Mouse (Mus musculus): ENCODE data around the gene Ulk4.

Ulk4 gene

DNA sequence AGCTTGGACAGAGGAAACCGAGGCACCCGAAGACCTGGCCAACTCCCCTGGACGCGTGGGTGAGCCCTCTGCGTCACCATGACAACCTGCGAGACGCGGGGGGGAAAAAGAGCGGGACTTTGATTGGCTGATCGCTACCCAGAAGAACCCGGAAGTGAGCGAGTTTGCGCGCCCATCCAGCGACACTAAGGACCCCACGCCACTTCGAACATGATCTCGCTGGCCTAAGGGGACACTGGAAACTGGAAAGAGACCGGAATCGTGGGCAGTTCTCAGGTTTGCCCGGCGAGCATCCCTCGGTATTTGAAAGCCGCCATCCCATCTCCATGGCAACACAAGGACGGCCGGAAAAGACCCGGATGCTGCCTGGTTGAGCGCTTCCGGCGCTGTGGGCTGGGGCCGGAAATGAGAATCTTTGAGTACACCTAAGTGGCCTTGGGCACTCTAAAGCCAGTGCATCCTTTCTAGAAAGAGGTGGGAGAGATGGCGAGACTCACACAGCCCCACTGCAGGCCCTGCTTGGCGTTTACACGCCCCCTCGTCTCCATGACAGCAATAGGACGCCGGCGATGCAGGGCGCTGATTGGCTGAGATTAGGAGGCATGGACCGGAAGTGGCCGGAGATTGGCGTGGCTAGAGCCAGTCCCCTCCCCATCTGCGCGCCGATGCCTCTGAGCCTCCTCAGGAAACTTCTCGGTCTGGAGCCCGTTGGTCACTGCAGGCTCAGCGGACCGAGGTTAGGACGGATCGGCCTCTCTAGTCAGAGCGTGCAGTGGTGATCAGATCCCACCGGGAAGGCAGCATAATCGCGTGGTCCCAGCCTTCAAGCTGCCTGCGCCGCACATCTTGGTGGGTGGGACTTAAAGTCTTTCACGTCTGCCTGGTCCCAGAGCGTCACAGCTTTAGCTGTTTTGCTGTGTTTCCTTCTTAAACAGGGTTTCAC, at the start of gene Ulk4:
TSS of gene Ulk4 (minus strand) at position 80 of the 943 bp plus-strand sequence.
- peak; percentile 95 to 97 for DNase-seq (ENCODE audit: low spot score in 2 of 2)

DNA sequence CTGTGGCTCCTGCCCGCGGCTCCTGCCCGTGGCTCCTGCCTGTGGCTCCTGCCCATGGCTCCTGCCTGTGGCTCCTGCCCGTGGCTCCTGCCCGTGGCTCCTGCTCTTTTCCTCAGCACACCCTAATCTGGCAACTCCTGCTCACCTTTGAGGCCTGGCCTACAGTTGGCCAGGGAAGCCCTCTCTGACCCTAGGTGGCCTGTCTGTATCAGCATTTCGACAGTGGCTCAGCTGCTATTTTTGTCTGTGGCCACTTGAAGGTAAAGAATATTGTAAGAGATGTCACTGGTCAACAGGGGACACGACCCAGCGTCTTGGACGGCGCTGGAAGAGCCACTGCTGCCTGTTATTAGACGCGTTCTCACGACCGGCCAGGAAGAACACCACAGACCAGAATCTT, 45.0 kb upstream of the Ulk4 start:
- DNase-seq (ENCODE audit: low spot score in 2 of 2) = no peak

DNA sequence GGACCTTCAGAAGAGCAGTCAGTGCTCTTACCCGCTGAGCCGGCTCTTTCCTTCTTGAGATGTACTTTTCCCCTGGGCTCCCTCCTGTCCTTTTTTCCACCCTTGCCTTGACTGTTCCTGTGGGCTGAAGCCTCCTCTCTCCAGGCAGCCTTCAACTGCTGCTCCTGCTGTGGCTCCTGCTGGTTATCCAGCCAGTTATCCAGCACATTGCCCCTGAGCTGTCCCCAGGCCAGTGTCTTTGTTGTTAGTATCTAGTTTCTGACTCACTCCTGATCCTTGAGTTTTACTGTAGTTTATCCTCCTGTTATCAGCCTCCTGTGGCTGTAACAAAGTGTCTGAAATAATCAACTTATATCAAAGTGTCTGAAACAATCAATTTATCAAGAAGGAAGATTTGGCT, 44.1 kb upstream of the Ulk4 start:
- no peak for DNase-seq (ENCODE audit: low spot score in 2 of 2)

DNA sequence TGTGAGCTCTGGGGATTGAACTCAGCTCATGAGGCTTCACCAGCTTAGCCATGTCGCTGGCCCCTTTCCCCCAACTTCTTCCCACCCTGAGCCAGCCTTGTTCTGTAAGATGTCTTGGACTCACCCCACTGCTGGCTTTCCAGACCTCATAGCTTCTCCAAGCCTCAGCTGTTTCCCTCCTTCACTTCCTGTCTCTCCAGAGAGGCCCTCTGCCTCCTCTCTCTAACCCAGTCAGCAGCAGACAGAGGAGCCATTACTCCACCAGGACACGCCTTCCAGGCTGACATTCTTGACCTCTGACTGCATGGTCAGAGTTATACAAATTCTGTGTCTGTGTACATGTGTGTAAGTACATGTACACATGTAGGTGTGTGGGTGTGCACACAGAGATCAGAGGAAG, 43.4 kb upstream of the Ulk4 start:
- DNase-seq (ENCODE audit: low spot score in 2 of 2) = no peak

DNA sequence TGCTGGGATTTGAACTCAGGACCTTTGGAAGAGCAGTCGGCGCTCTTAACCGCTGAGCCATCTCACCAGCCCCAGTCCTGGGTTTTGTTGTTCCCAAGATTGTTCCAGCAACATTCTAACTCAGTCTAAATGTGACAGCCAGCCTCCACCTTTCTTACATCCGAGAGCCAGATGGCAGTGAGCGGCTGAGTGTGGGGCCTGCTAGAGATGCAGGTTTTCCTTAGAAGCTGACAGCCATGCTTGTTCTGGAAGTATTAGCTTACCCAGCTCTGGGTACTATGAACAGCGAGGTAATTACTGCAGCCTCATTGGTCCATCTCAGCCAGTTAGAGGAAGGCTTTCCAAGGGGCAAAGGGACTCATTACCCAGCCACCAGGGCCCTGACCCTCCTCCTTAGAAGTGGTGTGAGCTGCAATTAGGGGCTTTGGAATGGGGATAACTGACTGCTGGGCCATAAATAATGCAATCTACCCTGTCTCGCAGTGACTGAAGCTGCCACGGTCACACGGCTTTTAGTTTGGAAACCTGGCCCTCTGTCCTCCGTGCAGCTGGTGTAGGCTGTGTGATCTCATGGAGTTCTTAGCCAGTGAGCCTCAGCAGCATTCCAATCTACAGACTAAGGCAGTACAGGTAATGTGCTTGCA, 42.4 kb upstream of the Ulk4 start:
- peak; percentile 57 to 69 for DNase-seq (ENCODE audit: low spot score in 2 of 2)

DNA sequence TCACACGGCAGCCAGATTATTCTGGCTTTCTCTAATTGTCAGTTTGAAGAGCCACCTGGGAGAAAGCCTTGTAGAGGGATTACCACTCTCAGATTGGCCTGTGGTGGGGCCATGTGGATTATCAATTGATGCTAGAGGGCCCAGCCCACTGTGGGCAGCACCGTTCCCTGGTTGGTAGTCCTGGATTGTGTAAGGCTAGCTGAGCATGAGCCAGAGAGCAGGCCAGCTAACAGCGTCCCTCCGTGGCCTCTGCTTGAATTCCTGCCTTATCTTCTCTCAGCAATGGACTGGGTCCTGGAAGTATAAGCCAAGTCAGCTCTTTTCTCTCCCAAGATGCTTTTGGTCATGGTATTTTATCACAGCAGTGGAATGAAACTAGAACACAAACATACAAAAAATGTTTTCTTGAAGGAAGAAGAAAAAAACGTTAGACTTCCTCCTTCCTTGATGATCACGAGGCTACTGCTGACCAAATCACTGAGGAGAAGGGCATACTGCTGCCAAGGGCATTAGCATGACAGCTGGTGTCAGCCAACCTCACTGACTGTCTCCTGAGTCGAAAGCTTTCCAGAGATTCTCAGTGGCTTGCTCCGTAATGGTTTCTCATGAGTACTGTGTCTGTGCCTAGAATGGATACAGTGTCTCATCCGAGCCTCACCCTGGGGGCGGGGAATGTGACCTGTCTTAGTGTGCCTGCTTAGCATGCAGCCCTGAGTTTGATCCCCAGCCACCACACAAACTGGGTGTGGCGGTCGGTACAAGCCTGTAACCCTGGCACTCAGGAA, 39.8 kb upstream of the Ulk4 start:
- DNase-seq (ENCODE audit: low spot score in 2 of 2) = no peak

DNA sequence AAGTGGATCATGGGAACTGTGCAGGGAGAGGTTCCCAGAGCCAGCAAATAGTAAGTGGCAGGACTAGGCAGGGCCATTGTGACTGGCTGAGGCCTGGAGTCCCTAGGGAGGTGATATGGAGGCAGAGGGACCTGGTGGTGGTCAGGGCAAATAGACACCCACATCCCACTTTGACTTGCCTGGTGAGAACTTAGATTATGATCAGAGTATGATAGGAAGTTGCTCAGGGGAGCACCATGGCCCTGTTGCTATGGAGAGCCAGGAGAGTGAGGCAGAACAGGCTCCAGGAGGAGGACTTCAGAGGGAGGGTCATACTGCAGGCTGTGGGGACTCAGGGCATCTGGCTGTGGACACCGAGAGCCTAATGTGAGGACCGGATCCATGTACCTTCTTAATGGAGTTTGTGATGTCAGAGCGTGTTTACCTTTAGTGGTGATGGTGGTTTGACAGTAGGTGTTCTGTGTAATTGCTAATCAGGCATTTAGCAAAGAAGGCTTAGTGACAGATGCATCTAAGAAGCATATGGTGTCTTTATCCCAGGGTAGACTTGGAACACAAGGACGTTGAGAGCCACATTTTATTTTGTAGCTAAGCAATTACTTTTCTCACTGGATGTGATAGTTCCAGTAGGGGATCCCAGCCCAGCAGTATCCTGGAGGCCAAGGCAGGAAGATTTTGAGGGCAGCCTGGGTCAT, 39.1 kb upstream of the Ulk4 start:
- no peak for DNase-seq (ENCODE audit: low spot score in 2 of 2)

DNA sequence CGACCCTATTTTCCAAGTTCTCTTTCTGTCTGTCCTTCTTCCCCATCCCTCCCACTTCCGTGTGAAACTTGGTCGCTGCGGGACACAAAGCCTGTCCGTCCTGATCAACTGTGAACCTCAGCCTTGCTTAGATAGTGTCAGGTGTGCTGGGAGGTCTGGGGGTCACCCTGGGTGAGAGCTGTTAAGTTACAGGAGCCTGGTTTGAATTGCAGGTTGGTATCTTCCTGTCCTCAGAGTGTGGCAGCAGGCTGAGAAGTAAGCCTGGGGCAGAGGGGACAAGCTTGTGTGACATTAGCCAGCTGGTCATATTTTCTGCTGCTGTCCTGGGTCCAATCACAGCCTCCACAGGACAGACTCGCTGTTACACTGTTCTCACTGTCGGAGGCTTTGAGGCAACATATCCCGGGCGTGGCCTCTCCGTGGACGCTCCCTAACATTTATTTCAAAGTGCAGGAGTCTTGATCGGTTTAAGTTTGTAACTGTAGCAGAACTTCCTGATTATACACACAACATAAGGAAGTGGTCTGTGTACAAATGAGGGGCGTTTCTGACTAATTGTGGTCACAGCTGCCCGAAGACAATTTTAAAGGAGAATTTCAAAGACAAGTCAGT, 37.6 kb upstream of the Ulk4 start:
- no peak for DNase-seq (ENCODE audit: low spot score in 2 of 2)

DNA sequence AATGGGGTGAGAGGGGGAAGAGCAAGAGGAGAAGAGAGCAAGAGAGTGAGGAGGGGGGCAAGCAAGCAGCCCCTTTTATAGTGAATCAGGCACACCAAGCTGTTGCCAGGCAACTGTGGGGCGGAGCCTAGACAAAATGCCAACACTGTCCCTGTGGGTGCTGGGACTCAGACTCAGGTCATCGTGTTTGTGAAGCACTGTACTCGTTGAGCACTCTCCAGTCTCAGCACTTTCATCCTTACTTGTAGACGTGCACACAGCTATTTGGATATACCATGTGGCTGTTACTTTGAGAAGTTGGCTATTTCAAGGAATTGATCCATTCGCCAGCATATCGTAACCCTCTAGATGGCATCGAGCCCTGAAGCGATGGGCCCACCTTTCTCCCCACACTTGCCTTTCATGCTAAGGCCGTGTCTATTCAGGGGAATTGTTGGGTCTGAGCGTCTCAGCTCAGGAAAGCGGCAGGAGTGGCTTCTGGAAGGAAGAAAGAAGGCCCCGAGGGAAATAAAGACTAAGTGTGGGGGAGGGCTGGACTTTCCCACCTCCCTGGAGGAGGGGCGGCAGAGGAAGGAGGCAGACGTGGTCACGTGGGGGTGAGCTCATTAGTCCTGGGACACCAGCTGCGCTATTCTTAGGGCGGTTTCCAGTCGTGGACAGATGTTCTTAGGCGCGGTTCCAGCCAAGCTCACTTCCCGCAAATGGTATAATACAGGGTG, 36.8 kb upstream of the Ulk4 start:
- DNase-seq (ENCODE audit: low spot score in 2 of 2) = peak; percentile 71 to 85

DNA sequence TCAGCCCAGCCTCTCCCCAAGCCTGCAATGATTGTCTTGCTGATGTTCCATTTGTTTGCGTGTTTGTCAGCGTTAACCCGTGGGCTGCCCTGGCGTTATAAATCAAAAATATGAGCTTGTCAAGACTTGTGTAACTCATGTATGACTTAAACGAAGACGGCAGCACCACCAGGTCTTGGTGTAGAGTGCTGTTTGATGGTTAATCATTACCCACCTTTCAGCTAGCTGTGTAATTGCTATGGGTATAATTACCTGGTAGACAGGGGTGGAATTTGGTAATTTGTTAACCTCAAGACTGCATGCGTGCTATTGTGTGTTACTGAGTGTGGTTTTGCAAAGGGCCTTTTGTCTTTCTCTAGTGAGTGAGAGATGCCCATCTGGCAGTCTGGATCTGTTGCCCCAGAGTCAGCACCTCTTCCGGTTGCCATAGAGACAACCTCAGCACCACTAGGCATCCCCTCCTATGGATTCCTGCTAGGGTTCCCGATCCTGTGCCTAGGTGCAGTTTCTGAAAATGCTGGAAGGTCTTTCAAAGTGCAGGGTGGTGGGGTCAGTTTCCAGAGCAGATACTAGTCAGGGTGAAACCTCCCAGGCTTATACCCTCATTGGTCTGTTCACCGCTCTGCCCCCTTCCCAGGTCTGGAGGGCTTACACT, 35.4 kb upstream of the Ulk4 start:
- DNase-seq (ENCODE audit: low spot score in 2 of 2) = no peak

DNA sequence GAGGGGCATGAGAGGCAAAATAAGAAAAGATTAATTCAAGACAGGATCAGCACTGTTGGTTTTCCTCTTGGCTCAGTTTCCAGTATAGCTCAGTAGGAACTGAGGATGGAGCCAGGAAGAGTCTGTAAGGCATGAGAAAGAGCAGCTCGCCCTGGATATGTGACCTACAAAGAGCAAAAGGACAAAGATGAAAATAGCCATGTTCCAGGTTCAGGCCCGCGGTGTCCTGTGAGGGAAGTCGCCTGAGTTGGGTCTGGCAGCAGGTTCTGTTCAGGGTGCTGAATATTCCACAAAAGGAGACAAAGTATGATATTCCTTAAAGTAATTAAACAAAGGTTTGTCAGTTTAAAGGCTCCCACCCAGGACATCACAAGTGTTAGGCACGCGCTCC, 34.8 kb upstream of the Ulk4 start:
- DNase-seq (ENCODE audit: low spot score in 2 of 2) = no peak

DNA sequence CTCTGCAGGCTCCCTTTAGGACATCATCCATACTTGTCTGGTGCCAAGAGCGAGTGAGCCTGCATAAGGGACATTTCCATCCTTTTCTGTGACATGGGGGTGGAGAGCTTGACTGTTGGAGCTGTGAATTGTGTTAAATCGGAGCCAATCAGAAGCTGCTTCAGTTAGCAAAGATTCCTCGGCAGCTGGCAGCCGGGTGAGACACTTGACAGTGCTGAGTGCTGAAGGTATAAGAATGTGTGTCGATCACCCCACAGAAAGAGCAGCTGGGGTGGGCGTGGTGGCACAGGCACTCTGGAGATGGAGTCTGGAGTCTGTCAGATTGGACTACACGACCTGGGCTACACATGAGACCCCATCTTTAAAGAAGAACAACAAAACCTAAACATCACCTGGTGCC, 33.5 kb upstream of the Ulk4 start:
- DNase-seq (ENCODE audit: low spot score in 2 of 2) = no peak

DNA sequence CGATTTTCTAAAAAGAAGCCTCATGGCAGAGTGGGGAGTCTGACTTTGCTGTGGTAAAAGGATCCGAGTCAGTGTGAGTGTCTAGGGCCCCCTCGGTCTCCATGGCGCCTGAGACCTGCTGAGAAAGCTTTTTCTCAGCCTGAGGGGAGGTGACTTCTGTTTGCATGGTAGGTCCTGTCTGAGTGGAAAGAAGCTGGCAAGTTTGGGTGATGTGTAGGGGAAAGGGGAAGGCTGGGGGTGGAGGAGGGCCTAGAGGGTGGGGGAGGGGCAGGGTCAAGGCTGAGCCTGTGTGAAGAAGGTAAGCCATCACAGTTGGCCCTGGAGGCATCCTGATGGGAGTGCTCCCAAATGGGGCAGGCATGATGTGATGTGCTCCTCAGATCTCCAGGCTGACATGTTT, 32.3 kb upstream of the Ulk4 start:
- DNase-seq (ENCODE audit: low spot score in 2 of 2) = no peak

DNA sequence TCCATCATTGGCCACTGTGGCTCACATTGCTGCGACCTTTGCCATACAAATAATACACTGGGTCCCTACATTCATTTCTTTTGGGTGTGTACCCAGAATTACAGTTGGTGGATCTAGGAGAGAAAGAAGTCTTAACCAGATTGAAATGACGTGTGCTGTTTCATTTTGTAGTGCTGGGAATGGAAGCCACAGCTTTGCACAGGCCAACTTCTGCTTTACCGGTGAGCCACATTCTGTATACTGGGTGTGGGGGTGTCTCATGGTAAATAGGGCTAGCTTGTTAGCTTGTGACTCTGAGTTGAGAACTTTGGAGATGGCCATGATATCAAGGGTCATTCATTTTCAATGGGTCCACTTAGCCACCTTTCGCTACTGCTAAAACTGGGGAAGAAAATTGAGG, 28.5 kb upstream of the Ulk4 start:
- no peak for DNase-seq (ENCODE audit: low spot score in 2 of 2)

DNA sequence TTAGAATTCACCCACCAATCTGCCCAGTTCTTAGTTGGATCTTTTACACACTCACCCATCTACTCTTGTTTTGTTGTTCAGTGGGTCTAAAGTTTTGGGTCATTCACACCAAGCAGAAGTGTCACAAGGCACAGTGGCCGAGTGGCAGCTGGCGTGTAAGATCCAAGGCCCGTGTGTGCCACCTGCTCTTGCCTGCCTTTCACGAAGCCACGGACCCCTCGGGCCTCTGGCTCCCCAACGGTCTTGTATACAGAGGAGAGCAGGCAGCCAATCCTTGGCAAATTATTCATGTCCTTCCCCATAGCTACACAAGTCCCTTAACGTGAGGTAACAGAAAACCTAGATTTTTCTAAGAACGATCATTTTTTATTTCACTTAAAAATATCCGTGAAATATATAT, 27.5 kb upstream of the Ulk4 start:
- DNase-seq (ENCODE audit: low spot score in 2 of 2) = no peak

DNA sequence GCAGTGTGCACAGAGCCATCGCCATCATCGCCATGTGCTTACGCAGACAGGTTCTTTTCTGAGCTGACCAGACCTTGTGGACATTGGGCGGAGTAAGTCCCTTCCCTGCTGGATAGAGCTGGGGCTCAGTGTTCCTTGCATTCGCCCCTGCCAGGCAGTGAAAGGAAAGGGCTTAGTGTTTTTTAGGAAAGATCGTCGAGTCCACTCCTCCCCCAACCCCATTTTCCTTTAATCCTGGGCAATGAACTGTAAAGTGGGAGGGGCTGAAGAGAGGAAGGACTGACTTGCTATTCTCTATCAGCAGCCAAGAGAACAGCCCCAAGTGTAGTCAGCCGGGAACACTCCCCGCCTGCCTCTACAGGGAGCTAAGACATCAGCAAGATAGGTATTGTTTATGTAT, 26.8 kb upstream of the Ulk4 start:
- DNase-seq (ENCODE audit: low spot score in 2 of 2) = no peak

DNA sequence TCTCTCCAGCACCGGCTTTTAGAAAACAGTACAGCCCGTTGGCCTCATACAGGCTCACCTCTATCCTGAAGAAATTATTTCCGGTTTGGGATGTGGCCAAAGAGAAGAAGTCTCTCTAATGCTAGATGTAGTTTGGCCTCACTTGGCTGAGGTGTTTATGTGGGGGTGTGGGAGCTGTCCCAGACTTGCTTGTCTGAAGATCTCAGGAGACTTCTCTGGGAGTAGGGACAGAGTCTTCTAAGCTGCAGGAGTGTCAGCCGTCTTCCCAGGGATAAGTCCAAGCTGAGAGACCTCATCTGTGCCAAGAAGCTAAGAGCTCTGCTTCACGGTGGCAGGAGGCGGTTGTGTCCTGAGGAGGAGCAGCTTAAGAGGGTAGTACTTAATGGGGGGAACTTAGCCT, 26.1 kb upstream of the Ulk4 start:
- DNase-seq (ENCODE audit: low spot score in 2 of 2) = no peak

DNA sequence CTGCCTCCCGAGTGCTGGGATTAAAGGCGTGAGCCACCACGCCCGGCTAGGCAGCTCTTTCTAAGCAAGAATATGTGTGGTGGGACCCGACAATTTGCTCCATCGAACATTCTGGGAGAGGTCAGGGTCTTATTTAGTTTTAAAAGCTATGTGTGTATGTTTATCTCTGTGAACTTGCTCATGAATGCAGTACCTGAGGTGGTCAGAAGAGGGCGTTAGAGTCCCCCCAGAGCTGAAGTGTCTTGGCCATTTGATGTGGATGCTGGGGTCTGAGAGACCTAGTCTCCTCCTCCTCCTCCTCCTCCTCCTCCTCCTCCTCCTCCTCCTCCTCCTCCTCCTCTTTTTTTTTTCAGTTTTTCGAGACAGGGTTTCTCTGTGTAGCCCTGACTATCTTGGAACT, 25.5 kb upstream of the Ulk4 start:
- DNase-seq (ENCODE audit: low spot score in 2 of 2) = no peak

DNA sequence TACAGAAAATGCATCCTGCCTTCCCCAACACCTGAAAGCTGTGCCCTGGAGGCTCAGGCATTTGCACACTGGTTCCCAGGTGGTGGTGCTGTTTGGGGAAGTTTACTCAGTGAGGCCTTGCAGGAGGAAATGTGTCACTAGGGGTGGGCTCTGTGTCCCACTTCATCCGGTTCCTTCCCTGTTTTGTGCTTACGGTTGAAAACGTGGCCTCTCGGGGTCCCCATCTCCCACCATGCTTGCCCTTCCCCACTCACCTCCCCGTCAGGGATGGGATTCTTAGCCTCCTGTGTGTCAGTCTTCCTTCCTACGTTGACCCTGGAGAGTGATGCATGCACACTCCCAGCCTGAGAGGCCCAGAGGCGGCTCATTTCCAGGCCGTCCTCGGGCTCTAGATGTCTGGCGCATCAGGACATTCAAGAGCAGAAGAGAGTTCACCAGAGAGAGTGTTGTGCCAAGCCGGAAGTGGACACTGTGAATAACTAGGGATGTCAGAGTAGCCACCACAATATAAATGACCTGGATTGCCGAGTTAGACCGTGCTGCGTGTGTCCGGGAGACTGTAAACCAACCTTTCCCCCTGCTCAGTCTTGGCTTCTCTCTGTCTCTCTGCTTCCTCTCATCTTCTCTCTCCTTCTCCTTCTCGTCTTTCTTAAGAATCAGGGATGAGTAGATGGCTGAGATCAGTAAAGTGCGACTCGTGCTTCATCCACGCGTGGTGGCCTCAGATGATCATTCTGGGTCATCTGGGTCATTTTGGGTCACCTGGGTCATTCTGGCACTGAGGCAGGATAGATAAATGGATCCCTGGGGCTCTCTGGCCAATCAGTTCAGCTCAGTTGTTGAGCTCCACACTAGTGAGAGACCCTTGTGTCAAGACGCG, 24.3 kb upstream of the Ulk4 start:
- peak in 1 of 2 experiments; percentile 23 for DNase-seq (ENCODE audit: low spot score in 2 of 2)

All from right cerebral cortex, postnatal 10 days (tissue).